Mouse (Mus musculus) erythroblast, embryonic 14.5 days (primary cell): ENCODE measurements around the gene Cyp26c1.

Source experiments
- GATA1 ChIP-seq: IDR thresholded peaks from 2 replicates; pipeline ENCODE4 v1.6.1; 2012; ENCODE audit warnings: low read length, inconsistent platforms, mixed read lengths
- TAL1 ChIP-seq: IDR thresholded peaks from 3 replicates; pipeline ENCODE4 v1.6.1; 2012; ENCODE audit warnings: low read length, inconsistent platforms, mixed read lengths

GRCm38 (mm10) chr19:37738575-37738974 is 53.2 kb downstream of the Cyp26c1 start:
- no peak for TF ChIP-seq TAL1
- no peak for TF ChIP-seq GATA1
